Mouse (Mus musculus) T-cell, adult 2 months (primary cell): ENCODE data around the gene Lifr.

Source experiments
- DNase-seq: peaks from one replicate; pipeline ENCODE4 v3.0.0; 2022; ENCODE audit warnings: low spot score

Gene Lifr

DNA sequence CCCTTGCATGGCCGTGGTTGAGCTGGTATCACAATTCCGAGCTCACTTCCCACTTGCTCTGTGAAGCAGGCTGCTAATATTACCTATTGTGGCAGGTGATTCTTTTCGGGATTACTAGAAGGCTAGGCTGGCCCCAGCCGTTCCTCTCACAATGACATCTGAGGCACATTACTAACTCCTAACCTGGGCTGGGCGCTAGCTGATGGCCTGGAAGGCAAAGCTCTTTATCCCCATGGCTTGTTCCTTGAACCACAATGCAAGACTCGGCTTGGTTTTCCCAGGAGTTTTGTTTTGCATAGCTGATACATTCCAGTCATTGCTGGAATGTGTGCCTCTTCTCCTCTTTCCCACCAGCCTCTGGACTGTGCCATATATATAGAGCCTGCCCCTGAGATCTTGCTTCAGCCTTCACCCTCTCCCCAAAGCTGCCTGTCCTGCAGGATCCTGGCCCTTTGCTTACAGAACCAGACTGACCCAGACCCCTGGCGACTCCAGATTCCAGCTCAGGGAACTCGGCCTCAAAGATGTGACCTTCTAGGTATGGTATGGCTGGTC is at the start of gene Lifr:
Gene Lifr (plus strand): TSS at position 404 of the 555 bp plus-strand sequence.
- DNase-seq, result no peak

DNA sequence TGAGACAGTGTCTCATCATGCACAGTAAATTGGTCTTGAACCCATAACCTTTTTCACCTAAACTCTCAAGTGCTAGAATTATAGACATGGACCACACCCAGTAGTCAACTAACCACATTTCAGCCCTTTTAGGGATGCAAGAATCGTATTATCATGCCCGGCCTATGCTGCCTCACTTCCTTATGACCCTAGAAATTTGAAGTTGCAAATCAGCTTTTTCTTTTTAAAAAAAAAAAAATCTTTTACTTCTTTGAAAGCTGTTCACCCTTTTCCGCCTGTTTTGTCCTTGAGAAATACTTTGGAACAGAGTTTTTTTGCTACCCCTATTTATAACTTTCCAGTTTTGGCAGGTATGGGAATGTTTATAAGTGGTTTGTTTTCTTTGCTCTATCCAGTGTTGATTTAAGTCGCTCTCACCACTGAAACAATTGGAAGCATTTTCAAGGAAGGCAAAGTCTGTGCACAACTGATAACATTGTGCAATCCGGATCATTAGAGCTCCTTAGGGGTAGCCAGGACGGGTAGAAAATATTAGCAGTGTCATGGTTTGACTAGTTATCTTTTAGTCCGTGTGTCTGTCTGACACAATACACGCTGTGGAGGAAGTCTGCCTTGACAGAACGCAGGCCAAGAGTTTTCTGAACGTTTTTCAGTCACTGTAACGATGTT is 46.2 kb upstream of the Lifr start:
- no peak for DNase-seq

DNA sequence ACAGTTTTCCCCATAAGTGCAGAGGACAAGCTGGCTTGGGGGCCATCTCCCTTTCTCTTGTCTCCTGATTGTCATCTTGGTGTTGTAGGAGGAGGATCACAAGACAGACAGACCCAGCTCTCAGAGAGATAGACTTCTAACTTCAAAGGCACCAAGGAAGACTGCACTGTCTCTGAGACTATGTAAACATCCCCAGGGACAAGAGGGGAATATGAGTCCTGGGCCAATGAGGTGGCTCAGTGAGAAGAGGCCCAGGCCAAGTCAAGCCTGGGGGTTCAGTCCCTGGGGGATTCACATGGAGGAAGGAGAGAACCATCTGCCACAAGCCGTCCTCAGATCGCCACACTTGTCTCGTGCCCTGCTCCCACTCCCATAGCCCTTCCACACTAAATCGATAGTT is 45.4 kb upstream of the Lifr start:
- DNase-seq, result no peak

- DNase-seq, result no peak
Observed at GRCm38 (mm10) chr15:7047931-7048330, 42.5 kb upstream of the Lifr start.

- no peak for DNase-seq
Observed at GRCm38 (mm10) chr15:7048916-7049315, 41.5 kb upstream of the Lifr start.

- DNase-seq, result no peak
Observed at GRCm38 (mm10) chr15:7051666-7052065, 38.7 kb upstream of the Lifr start.

DNA sequence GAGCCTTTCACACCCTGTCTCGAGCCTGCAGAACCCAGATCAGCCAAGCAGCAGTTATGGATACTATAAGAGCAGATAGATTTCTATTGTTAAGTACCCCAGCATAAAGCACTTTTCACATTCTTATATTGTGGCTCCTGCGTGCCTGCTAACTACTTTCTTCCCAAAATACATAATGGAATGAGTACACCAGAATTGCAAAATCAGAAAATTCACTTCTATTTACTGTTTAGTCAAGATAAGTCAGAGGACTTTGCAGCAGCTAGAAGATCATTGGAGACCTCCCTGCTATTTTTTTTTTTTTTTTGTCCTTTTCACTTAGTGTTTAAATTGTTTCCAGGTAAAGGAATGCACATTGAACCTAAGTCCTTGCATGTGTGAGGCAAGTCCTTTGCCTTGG is 38.3 kb upstream of the Lifr start:
- DNase-seq, result no peak

GRCm38 (mm10) chr15:7056851-7057250 is 33.6 kb upstream of the Lifr start:
- DNase-seq, result no peak

GRCm38 (mm10) chr15:7060522-7060921 is 29.9 kb upstream of the Lifr start:
- DNase-seq, result no peak

GRCm38 (mm10) chr15:7061995-7062697 is 28.3 kb upstream of the Lifr start:
- DNase-seq, result no peak

- DNase-seq, result no peak
Observed at GRCm38 (mm10) chr15:7062698-7063009, 27.8 kb upstream of the Lifr start.

DNA sequence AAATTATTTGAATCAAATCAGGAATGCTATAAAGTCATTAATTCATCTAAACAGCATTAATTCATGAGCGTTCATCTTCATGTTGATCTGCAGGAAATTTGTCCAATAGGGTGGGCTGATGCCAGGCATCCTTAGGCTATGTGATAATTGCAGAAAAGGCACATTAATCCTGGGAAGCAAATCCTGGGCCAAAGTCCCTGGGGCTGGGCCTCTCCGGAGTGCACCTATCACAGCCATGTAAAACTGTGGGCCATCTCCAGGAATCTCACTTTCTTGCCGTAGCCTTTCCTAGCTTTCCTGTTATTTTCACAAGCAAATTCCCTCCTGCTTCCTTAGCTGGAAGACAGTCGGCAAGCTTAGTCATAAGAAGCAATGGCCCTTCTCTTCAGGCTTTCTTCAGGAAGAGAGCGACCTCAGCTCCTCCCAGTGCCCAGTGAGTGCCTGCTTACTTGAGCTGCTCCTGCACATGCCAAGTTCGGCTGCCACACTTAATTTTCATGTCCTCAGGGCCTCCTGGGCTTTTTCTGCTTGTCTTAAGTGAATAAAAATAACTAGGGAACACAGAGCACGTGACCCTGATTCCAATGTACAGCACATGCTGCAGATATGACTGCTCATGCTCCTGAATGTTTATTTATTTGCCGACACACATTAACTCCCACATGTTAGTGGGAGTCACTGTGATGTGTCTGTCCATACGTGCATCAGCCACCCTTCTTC is 26.7 kb upstream of the Lifr start:
- no peak for DNase-seq

DNA sequence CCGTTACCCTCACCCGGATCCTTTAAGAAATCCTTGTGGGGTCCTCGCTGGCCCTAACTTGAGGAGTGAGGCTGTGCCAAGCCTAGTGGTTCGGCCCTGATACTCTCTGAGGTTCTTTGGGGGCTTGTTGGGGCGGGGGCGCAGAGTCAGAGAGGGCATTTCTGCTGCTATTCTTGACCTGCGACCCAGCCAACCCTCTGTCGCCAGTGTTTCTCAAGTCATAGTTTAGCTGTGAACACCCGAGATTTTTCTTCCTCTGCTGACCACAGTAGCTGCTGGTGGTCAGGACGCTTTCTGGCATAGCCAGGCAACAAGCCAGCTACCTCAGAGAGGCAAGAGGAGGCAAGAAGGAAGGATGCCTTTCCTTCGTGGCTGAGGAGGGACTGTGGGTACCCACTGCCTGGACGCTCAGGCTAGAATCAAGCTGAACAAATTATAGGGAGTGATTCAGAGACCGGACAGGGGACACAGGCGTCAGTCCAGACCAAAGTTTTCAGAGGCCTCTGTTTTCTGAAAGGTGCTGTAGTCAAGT is 25.4 kb upstream of the Lifr start:
- no peak for DNase-seq

GRCm38 (mm10) chr15:7065624-7066023 is 24.8 kb upstream of the Lifr start:
- no peak for DNase-seq

DNA sequence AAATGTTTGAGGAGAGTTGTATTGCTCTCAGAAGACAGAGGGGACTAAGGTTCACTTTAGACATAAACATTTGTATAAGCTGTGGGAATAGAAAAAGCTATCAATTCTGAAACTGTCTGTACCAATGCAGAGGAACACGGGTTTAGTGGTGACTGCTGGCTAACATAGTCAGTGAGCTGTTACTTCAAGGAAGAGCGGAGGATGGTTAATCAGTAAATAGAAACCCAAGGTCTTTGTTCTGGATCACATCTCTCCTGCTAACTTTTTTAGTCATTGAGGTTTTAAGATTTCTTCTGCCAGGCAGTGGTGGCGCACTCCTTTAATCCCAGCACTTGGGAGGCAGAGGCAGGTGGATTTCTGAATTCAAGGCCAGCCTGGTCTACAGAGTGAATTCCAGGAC is 23.7 kb upstream of the Lifr start:
- no peak for DNase-seq

DNA sequence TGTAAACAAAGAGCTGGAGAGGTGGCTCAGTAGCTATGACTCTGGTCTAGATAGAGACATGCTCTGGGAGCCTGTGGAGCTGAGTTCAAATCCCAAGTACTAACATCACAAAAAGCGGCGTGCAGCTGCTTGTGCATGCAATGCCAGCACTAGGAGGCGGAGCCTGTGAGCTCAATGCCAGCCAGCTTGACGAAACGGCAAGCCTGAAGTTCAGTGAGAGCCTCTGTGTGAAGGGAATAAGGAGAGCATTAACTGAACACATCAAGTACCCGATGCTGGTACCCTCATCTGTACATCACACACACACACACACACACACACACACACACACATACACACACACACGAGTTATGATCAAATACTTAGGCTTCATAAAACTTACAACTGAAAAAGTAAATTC is 21.0 kb upstream of the Lifr start:
- no peak for DNase-seq

DNA sequence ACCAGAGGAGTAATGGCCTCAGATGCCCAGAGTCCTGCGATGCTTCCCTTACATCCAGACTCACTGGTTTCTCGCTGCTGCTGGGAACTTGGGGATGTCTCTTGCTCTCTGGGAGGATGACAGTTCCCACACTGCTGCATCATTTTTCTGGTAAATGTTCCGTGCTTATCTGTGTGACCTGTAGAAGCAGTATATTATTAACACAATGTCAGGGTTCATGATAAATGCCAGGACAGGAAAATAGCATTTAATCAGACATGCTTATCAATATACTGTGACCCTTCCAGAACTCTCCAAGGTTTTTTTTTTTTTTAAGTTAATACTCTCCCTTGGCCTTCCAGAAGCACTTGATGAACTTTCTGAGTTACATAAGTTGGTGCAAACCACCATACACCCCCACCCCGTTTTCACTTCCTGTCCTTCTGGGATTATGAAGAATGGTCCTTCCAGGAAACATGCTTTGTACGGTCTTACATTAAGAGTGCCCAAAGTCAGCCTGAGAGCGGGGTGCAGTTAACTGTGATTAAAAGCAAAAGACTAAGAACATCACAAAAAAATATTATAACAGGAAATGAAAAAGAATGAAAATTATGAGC is 20.1 kb upstream of the Lifr start:
- no peak for DNase-seq

GRCm38 (mm10) chr15:7073269-7073668 is 17.1 kb upstream of the Lifr start:
- DNase-seq, result no peak

DNA sequence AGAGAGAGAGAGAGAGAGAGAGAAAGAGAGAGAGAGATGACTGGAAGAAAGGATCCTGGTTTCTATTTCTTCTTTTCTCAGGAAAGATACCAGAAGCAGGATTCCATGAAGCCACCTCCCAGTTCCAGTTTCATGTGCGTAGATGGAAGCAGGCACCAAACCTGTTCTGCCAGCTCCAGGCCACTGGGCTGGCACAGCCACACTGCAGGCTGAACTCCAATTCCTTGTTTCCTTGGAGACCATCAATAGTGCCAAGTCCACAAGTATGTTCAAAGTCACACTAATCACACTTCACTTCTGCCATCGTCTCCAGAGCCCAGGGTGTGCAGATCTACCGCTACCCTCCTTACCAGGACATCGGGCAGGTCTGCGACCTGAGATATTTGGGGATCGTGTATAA is 15.2 kb upstream of the Lifr start:
- no peak for DNase-seq

- DNase-seq, result no peak
Observed at GRCm38 (mm10) chr15:7078356-7078755, 12.1 kb upstream of the Lifr start.

DNA sequence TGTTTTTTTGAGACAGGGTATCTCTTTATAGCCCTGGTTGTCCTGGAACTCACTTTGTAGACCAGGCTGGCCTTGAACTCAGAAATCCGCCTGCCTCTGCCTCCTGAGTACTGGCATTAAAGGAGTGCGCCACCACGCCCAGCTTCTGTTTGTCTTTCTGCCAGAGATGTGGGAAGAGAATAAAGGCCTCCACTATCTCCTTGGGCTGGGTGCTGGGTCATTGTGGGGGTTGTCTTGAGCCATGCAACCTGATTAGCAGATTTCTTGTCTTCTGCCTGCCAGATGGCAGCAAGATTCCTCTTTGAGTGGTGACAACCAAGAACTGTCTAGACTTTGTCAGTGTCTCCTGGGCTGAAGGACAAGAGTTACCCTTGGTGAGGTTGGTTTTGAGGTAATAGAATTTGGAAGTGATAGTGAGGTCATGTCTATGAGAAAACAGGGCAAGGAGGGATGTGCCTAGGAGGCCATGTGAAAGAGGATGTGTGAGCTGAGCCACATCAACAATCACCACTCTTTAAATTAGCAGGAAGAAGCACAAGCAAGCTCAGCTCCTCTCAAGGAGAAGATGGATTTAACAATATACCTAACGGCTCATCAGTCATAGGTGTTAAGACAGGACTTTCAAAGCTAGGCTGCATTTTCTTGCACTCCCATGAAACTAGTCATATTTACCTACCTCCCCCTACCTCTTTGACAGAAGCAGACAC is 10.6 kb upstream of the Lifr start:
- no peak for DNase-seq
